Mouse (Mus musculus): ENCODE results near the gene Snap23. TPM values are rescaled to one million over a fixed set of nuclear protein-coding genes. Genes with fewer than 3 reads are reported as not detected.

Snap23 gene
- polyA plus RNA-seq (2012; rRNA removed; ENCODE audit: low replicate concordance): 0.79 and 1.1 TPM in 2 replicates

DNA sequence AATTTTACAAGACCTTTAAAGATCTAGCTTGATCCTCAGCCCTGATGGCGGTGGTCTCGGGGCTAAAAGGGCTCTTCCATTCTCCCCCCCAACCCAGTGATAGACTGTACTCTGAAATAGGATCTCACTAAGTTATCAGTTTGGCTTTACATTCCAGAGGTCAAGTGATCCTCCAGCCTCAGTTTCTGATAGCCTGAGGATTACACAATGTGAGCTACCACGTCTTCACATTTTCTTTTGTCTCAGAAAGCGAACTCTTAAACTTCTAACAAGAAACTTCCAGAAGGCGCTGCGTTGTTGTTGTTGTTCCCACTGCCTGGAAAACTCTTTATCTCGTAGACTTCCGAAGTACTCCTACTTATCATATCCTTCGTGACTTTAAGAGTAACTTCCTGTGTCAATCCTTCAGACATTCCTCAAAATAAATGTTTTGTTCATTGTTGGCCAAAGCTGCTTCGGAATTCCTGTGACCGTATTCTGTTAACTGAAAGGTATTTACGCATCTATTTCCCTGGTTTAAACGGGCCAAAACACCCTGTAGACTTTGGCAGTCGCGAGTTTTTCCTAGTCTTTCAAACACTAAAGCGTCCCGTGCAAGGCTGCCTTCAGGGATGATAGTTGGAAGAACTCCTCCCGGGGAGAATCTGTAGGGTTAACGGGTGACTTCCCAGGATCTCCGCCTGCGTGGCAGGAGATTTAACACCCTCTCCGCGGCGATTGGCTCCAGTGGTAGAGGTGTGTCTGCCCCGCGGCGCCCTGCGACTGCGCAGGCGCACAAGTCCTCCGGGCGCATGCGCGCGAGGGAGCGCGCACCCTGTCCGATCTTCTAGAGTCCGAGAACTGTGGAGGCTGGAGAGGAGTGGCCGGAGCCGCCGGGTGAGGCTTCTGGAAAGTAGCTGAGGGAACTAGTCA lies at the start of gene Snap23:
Gene Snap23, plus strand, starts transcription at position 786 of the 912 bp plus-strand sequence.

DNA sequence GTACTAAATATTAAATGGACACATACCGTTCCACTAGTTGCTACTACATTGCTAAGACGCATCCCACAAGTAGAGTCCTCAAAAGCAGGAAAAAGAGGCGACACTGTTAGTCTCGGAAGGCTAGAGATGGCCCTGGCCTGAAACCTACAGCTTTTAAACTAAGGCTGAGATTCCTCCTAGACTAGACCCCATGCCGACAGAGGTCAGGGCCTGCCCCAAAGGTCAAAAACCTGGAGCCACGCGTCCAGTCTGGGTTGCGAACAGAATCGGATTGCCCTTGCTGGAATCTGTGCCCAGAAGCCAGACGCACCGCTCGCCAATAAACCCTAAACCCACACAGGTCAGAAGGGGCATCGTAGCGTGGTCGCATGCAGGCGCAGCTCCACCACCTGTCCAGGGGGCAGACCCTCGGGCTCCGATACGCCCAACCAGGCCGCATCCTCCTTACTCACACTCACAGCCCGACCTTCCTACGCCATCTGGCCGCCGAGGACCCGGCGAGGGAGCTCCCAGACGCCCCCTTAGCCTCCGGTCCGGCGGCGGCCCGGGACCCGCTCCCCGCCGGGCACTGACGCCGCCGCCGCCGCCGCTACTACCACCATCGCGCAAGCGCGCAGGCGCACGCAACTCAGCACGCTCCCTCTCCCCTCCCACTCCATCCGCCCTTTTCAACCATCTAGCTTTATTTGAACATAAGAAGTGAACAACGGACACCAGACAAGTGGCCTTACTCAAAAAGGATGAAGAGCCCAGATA lies 4.1 kb upstream of the Snap23 start, which contains the start of gene Zfp106:
Gene Zfp106, minus strand, starts transcription at position 609 of the 756 bp plus-strand sequence.

DNA sequence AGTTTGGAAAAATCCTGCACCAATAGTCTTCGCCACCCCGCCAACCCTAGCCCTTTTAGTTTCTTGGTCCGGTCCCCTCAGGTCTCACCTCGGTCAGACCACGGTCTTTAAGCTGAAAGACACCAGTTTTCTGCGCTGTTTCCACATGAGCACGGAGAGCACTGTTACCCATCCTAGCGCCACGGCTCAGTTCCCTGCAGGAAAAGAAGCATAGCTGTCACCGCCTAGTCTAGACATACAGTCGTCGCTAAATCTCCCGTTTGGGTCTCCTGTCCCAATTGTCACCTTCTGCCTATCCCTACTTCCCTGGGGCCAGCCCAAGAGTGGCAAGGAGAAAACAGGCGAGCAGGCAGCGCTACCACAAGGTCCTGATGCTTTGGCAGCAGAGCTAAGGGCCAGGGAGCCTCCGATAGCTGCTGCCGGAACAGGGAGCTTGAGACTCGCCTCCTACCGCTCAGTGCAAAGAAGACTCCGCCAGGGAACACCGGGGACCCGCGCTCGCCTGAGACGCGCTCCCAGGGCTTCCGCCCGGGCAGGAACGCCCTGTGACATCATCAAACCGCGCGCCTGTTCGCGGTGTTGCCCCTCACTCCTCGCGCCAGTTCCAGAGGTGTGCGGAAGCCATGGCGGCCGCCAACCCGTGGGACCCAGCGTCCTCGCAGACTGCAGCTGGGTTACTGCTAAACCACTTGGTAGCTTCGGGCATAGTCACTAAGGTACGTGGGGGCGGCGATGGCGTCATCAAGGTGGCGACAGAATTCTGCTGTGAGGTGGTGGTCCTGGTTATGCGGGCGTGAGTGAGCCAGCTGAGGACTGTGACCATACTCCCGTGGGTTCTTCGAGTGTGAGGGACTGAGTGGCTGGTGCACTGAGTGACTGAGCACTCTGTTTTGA lies 41.6 kb downstream of the Snap23 start, which contains the start of the genes Haus2 and Lrrc57:
Gene Haus2, plus strand, starts transcription at position 554 of the 894 bp plus-strand sequence.
Gene Lrrc57, minus strand, starts transcription at position 691 of the 894 bp plus-strand sequence.

DNA sequence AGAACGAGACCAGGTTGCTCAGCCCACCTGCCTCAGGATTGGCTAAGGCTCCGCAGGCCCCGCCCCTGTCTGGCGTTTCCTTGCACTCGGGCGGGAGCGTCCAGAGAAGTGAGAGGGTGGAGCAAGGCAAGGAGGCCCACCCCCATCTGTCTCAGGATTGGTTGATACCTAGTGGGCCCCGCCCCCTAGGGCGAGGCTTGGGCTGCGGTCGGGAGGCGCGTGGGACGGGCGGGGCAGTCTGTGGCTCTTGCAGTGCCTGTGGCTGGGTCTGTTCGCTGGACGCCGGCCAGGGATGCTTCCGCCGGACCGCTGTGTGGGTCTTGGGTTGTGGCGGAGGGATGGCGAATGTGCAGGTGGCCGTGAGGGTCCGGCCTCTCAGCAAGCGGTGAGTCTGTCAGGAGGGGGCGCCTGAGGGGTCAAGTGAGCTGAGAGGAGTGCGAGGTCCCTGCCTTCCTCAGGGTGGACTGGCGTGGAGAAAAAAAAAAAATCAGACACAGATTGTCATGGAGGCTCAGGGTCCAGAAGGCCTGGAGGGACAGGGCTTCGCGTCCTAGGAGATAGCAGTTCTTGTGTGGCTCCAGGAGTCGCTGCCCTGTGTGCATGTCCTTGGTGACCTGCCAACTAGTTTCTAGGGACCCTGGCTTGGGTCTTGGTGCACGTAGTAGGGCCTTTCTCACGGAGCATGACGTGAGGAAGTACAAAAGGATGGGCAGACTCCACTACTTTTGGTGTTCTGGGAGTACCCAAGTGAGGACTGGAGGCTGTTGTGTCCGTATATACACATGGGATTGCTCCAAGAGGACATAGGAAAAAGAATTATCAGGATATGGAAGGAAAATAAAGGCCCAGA lies 61.6 kb downstream of the Snap23 start, which contains the start of gene Stard9:
Gene Stard9, plus strand, starts transcription at position 236 of the 850 bp plus-strand sequence.

Other genes starting within 250 kb of the Snap23 start
- gene Vps39, start 214.5 kb upstream of the Snap23 start, polyA plus RNA-seq (2012; rRNA removed; ENCODE audit: low replicate concordance): 6.9 and 9.7 TPM in 2 replicates
- 3.5 and 6.2 TPM in 2 replicates for gene Ganc, start 163.8 kb upstream of the Snap23 start, polyA plus RNA-seq (2012; rRNA removed; ENCODE audit: low replicate concordance)
- 2.2 and 2.3 TPM in 2 replicates for gene Tmem87a, start 163.6 kb upstream of the Snap23 start, polyA plus RNA-seq (2012; rRNA removed; ENCODE audit: low replicate concordance)
- gene Capn3, start 111.7 kb upstream of the Snap23 start, polyA plus RNA-seq (2012; rRNA removed; ENCODE audit: low replicate concordance): 0.47 and 0.62 TPM in 2 replicates
- gene Zfp106, start 3.8 kb upstream of the Snap23 start, polyA plus RNA-seq (2012; rRNA removed; ENCODE audit: low replicate concordance): 8.6 and 31.0 TPM in 2 replicates
- 0.40 and 0.59 TPM in 2 replicates for gene Haus2, start 41.7 kb downstream of the Snap23 start, polyA plus RNA-seq (2012; rRNA removed; ENCODE audit: low replicate concordance)
- gene Lrrc57, start 41.8 kb downstream of the Snap23 start, polyA plus RNA-seq (2012; rRNA removed; ENCODE audit: low replicate concordance): 4.6 and 7.9 TPM in 2 replicates
- 1.1 and 1.5 TPM in 2 replicates for gene Stard9, start 61.5 kb downstream of the Snap23 start, polyA plus RNA-seq (2012; rRNA removed; ENCODE audit: low replicate concordance)

Data from duodenum, adult 2 months (tissue).